Mouse (Mus musculus): Measurements from ENCODE around the gene Ghsr. TPM values are rescaled to one million over a fixed set of nuclear protein-coding genes. Genes with fewer than 3 reads are reported as not detected.
"Not testable (repeated sequence)": the region's sequence is repeated elsewhere in the genome, so short reads cannot be mapped to it uniquely, and the experiment has no call there.

Gene Ghsr
- polyA plus RNA-seq, 1 experiment from 2014 or later = 1.0 TPM

DNA sequence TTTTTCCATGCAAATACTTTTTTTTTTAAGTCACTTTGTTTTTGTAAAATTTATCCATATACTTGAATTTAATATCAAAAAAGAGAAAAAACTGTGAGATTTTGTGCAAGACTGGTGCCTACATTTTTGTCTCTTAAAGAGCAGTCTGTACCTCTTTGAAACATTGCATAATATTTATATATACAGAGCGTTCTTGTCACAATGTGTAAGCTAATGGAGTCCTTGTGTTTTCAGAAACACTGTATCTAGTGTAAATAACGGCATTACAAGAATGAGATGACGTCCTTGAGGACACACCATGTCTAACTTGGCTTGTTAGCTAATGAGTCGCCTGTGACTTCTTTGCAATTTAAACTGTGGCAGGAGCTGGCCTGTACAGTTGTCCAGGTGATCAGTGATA, 6.8 kb downstream of the Ghsr start:
- H3K9me3 ChIP-seq (ENCODE audit: control insufficient read depth, low read length) = no peaks in the 10 kb centered on the region
- H3K36me3 ChIP-seq (ENCODE audit: control insufficient read depth, insufficient read depth, low read length) = no peaks in the 10 kb centered on the region
- H3K27me3 ChIP-seq (ENCODE audit: control insufficient read depth, insufficient read depth, low read length) = peaks cover 3% of the 10 kb centered on the region; the same call in 1 of the 2 replicates
- 80% methylated on average over 4 of the region's 4 CpGs for WGBS
- no peak overlapping the region for H3K4me2 ChIP-seq (ENCODE audit: low read depth, low read length)
- no peak overlapping the region for H3K9ac ChIP-seq (replicated peaks; ENCODE audit: low read depth, low read length)
- no peak for ATAC-seq (ENCODE audit: low read depth)
- H3K27ac ChIP-seq (ENCODE audit: low read depth, low read length) = no peak overlapping the region
- no peak overlapping the region for H3K4me3 ChIP-seq (ENCODE audit: low read depth, low read length)
- no peaks in the 10 kb centered on the region for H3K4me1 ChIP-seq (ENCODE audit: control insufficient read depth, insufficient read depth, low read length)

DNA sequence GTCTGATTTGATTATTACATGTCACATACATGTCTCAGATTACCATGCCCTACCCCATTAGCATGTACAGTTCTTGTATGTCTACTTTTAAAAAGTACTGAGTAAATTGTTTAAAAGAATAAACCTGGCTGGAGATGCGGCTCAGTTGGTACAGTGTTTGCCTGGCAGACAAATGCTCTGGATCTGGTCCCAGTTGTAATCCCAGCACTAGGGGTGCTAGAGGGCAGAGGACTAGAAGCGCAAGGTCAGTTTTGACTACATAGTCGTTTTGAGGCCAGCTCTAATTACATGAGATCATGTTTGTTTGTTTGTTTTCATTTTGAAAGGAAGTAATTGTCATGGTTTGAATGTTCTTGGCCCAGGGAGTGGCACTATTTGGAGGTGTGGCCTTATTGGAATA, 13.7 kb downstream of the Ghsr start:
- H3K27me3 ChIP-seq (ENCODE audit: control insufficient read depth, insufficient read depth, low read length) = no peaks in the 10 kb centered on the region
- no peaks in the 10 kb centered on the region for H3K4me1 ChIP-seq (ENCODE audit: control insufficient read depth, insufficient read depth, low read length)
- no peaks in the 10 kb centered on the region for H3K36me3 ChIP-seq (ENCODE audit: control insufficient read depth, insufficient read depth, low read length)
- H3K4me2 ChIP-seq (ENCODE audit: low read depth, low read length) = no peak overlapping the region
- no peak overlapping the region for H3K9ac ChIP-seq (replicated peaks; ENCODE audit: low read depth, low read length)
- ATAC-seq (ENCODE audit: low read depth) = no peak
- no peak overlapping the region for H3K27ac ChIP-seq (ENCODE audit: low read depth, low read length)
- 65% methylated on average over 3 of the region's 3 CpGs for WGBS
- H3K4me3 ChIP-seq (ENCODE audit: low read depth, low read length) = no peak overlapping the region
- no peaks in the 10 kb centered on the region for H3K9me3 ChIP-seq (ENCODE audit: control insufficient read depth, low read length)

DNA sequence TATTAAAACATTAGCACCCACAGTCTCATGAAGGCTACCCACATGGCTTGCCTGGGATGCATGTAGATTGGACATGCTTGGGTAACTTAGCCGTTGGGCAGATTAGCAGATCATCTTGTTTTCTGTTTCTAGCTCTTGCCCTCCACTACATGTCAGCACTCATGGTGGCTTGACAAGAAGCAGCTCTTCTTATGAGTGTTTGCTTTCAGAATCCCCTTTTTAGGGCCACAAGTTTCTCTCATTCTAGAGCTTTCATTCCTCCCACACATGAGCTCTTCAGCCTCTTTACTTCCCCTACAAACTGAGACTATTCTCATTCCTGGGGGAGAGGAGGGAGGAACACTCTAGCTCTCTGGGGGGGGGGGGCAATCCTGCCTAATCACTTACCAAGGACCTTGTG, 18.8 kb downstream of the Ghsr start:
- Histone ChIP-seq H3K4me3 (ENCODE audit: low read depth, low read length) (no peak overlapping the region), H3K9ac (replicated peaks; ENCODE audit: low read depth, low read length) (no peak overlapping the region), H3K27me3 (ENCODE audit: control insufficient read depth, insufficient read depth, low read length) (no peaks in the 10 kb centered on the region), H3K4me1 (ENCODE audit: control insufficient read depth, insufficient read depth, low read length) (no peaks in the 10 kb centered on the region), H3K27ac (ENCODE audit: low read depth, low read length) (no peak overlapping the region), H3K4me2 (ENCODE audit: low read depth, low read length) (no peak overlapping the region), H3K9me3 (ENCODE audit: control insufficient read depth, low read length) (no peaks in the 10 kb centered on the region), H3K36me3 (ENCODE audit: control insufficient read depth, insufficient read depth, low read length) (no peaks in the 10 kb centered on the region)
- no peak for ATAC-seq (ENCODE audit: low read depth)
- WGBS = 84% methylated on average over 1 of the region's 1 CpGs

DNA sequence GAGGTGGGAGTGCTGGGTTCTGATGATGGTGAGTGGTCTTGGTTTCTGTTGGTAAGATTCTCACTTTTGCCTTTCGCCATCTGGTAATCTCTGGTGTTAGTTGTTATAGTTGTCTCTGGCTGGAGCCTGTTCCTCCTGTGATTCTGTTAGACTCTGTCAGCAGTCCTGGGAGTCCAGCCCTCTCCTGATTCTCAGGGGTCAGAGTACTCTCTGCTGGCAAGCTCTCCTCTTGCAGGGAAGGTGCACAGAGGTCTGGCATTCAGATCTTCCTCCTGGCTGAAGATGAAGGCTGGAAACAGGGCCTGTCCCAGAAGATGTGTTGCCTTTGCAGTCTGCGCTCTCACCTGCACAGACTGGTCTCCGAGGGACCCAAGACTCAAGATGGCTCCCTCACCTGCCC, 29.8 kb downstream of the Ghsr start:
- not testable (repeated sequence) for H3K4me1 ChIP-seq (ENCODE audit: control insufficient read depth, insufficient read depth, low read length); H3K27me3 ChIP-seq (ENCODE audit: control insufficient read depth, insufficient read depth, low read length); H3K4me3 ChIP-seq (ENCODE audit: low read depth, low read length); H3K9ac ChIP-seq (replicated peaks; ENCODE audit: low read depth, low read length); ATAC-seq (ENCODE audit: low read depth); H3K9me3 ChIP-seq (ENCODE audit: control insufficient read depth, low read length); H3K4me2 ChIP-seq (ENCODE audit: low read depth, low read length); H3K27ac ChIP-seq (ENCODE audit: low read depth, low read length); H3K36me3 ChIP-seq (ENCODE audit: control insufficient read depth, insufficient read depth, low read length)
- WGBS = 89% methylated on average over 3 of the region's 3 CpGs

DNA sequence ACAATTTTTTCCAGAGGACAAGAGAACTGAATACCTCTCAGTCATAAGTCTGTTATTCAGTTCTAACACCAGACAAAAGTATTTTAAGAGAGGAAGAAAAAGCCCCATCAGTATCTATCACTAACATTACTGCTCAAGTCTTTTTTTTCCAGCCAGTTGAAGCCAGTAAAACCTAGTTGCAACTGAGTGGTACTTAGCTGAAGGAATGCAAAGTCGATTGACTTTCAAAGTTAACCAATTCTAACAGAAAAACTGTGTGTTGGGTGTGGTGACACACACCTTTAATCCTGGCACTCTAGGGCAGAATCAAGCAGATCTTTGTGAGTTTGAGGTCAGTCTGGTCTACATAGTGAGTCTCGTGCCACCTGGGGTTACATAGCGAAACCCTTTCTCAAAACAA, 35.3 kb downstream of the Ghsr start:
- H3K27me3 ChIP-seq (ENCODE audit: control insufficient read depth, insufficient read depth, low read length) = no peaks in the 10 kb centered on the region
- ATAC-seq (ENCODE audit: low read depth) = no peak
- no peak overlapping the region for H3K4me2 ChIP-seq (ENCODE audit: low read depth, low read length)
- no peak overlapping the region for H3K4me3 ChIP-seq (ENCODE audit: low read depth, low read length)
- H3K9ac ChIP-seq (replicated peaks; ENCODE audit: low read depth, low read length) = no peak overlapping the region
- H3K27ac ChIP-seq (ENCODE audit: low read depth, low read length) = no peak overlapping the region
- 91% methylated on average over 3 of the region's 3 CpGs for WGBS
- H3K4me1 ChIP-seq (ENCODE audit: control insufficient read depth, insufficient read depth, low read length) = no peaks in the 10 kb centered on the region
- H3K9me3 ChIP-seq (ENCODE audit: control insufficient read depth, low read length) = no peaks in the 10 kb centered on the region
- no peaks in the 10 kb centered on the region for H3K36me3 ChIP-seq (ENCODE audit: control insufficient read depth, insufficient read depth, low read length)

DNA sequence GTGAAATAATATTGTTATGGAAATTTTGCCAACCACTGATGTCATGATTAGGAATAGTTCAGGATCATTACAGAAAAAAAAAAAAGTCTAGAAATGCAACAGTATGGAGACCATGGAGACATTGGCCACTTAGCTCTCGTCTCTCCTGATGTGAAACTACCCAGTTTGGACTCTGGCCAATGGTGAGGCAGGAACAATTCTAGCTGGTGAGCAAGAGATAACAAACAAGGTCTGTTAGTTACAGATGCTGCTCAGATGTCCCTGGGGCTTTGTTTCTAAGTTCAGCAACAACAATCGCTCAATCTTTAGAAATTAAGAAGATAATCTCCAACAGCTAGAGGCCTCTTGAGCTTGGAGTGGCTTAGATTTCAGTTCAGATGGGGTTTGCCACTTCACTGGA, 37.4 kb downstream of the Ghsr start:
- Histone ChIP-seq H3K4me1 (ENCODE audit: control insufficient read depth, insufficient read depth, low read length) (no peaks in the 10 kb centered on the region), H3K4me2 (ENCODE audit: low read depth, low read length) (no peak overlapping the region), H3K9me3 (ENCODE audit: control insufficient read depth, low read length) (no peaks in the 10 kb centered on the region), H3K36me3 (ENCODE audit: control insufficient read depth, insufficient read depth, low read length) (no peaks in the 10 kb centered on the region), H3K9ac (replicated peaks; ENCODE audit: low read depth, low read length) (no peak overlapping the region), H3K27me3 (ENCODE audit: control insufficient read depth, insufficient read depth, low read length) (no peaks in the 10 kb centered on the region), H3K4me3 (ENCODE audit: low read depth, low read length) (no peak overlapping the region), H3K27ac (ENCODE audit: low read depth, low read length) (no peak overlapping the region)
- WGBS = 63% methylated on average over 2 of the region's 2 CpGs
- ATAC-seq (ENCODE audit: low read depth) = no peak

DNA sequence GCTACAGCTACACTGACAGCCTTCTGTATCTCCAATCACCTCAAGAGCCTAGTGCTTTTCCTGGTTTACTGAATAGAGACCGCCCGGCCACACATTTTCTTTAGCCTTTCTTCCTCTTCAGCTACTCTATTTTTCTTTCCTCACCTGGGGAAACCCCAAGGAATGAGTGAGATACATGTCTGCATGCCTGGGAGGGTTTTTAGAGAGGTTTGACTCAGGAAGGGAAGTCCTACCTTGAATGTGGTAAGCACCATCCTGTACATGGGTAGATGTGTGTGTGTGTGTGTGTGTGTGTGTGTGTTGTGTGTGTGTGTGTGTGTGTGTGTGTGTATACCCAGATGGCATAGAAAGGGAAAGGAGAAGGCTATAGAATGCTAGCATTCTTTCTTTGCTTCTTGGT, 40.1 kb downstream of the Ghsr start:
- no peak for ATAC-seq (ENCODE audit: low read depth)
- Histone ChIP-seq H3K9ac (replicated peaks; ENCODE audit: low read depth, low read length) (no peak overlapping the region), H3K36me3 (ENCODE audit: control insufficient read depth, insufficient read depth, low read length) (no peaks in the 10 kb centered on the region), H3K4me2 (ENCODE audit: low read depth, low read length) (no peak overlapping the region), H3K27ac (ENCODE audit: low read depth, low read length) (no peak overlapping the region), H3K27me3 (ENCODE audit: control insufficient read depth, insufficient read depth, low read length) (no peaks in the 10 kb centered on the region), H3K4me1 (ENCODE audit: control insufficient read depth, insufficient read depth, low read length) (no peaks in the 10 kb centered on the region), H3K9me3 (ENCODE audit: control insufficient read depth, low read length) (no peaks in the 10 kb centered on the region), H3K4me3 (ENCODE audit: low read depth, low read length) (no peak overlapping the region)
- WGBS = 86% methylated on average over 2 of the region's 2 CpGs

DNA sequence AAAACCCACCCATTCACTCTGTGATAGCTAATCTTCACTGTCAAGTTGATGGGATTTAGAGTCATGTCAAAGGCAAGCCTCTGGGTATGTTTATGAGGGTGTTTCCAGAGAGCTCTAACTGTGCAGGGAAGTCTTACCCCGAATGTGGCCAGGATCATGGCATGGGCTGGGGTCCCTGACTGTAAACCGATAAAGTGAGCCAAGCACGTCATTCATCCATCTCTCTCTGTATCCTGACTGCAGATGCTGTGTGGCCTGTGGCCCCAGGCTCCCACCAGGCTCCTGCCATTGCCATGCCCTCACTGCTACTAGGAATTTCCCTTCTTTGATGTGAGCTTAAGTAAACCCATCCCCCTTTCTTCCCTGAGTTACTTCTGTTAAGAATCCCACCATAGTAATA, 42.4 kb downstream of the Ghsr start:
- Histone ChIP-seq H3K4me2 (ENCODE audit: low read depth, low read length) (no peak overlapping the region), H3K27me3 (ENCODE audit: control insufficient read depth, insufficient read depth, low read length) (no peaks in the 10 kb centered on the region), H3K9ac (replicated peaks; ENCODE audit: low read depth, low read length) (no peak overlapping the region), H3K4me1 (ENCODE audit: control insufficient read depth, insufficient read depth, low read length) (no peaks in the 10 kb centered on the region), H3K9me3 (ENCODE audit: control insufficient read depth, low read length) (no peaks in the 10 kb centered on the region), H3K4me3 (ENCODE audit: low read depth, low read length) (no peak overlapping the region), H3K27ac (ENCODE audit: low read depth, low read length) (no peak overlapping the region), H3K36me3 (ENCODE audit: control insufficient read depth, insufficient read depth, low read length) (no peaks in the 10 kb centered on the region)
- no peak for ATAC-seq (ENCODE audit: low read depth)
- 79% methylated on average over 3 of the region's 3 CpGs for WGBS

DNA sequence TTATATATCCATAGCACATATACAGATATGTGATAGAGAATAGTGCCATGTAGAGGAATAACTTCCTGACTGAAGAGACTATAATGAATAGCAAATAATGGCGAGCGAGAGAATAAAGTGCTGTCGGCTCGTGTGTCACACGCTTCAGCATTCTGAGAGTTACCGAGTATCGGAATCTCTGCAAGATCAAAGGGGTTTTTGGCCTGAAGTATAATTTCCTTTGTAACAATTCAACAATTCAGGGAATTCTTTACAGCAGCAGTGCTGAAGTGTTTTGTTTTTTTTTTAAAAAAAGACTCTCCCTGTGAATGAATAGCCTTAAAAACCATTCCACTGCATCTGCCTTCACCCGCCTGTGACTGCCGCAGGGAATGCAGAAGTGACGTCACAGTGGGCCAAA, 45.6 kb downstream of the Ghsr start:
- Histone ChIP-seq H3K4me2 (ENCODE audit: low read depth, low read length) (no peak overlapping the region), H3K4me3 (ENCODE audit: low read depth, low read length) (no peak overlapping the region), H3K27ac (ENCODE audit: low read depth, low read length) (no peak overlapping the region), H3K9ac (replicated peaks; ENCODE audit: low read depth, low read length) (no peak overlapping the region), H3K27me3 (ENCODE audit: control insufficient read depth, insufficient read depth, low read length) (no peaks in the 10 kb centered on the region), H3K36me3 (ENCODE audit: control insufficient read depth, insufficient read depth, low read length) (no peaks in the 10 kb centered on the region), H3K9me3 (ENCODE audit: control insufficient read depth, low read length) (no peaks in the 10 kb centered on the region), H3K4me1 (ENCODE audit: control insufficient read depth, insufficient read depth, low read length) (no peaks in the 10 kb centered on the region)
- WGBS = 62% methylated on average over 10 of the region's 10 CpGs
- ATAC-seq (ENCODE audit: low read depth) = no peak

DNA sequence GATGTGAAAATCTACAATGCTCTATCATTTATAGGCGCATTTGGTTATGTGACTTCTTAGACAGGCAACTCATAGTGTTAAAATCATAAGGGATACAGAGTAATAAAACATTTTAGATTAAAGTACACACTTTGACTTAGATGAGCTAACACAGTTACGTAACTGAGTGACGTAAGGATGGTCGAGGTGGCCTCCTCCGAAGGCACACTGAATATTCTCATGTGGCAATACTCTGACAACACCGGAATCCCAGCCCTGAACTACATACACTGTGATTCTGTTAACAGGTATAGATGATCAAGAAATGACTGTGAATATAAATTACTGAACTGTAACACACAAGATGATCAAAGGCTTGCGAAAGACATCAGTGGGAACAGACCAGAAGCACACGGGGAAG, 47.5 kb downstream of the Ghsr start:
- 94% methylated on average over 8 of the region's 8 CpGs for WGBS
- Histone ChIP-seq H3K4me3 (ENCODE audit: low read depth, low read length) (no peak overlapping the region), H3K36me3 (ENCODE audit: control insufficient read depth, insufficient read depth, low read length) (no peaks in the 10 kb centered on the region), H3K4me1 (ENCODE audit: control insufficient read depth, insufficient read depth, low read length) (no peaks in the 10 kb centered on the region), H3K27me3 (ENCODE audit: control insufficient read depth, insufficient read depth, low read length) (no peaks in the 10 kb centered on the region), H3K9me3 (ENCODE audit: control insufficient read depth, low read length) (no peaks in the 10 kb centered on the region), H3K9ac (replicated peaks; ENCODE audit: low read depth, low read length) (no peak overlapping the region), H3K4me2 (ENCODE audit: low read depth, low read length) (no peak overlapping the region), H3K27ac (ENCODE audit: low read depth, low read length) (no peak overlapping the region)
- ATAC-seq (ENCODE audit: low read depth) = no peak
